Mouse (Mus musculus): Measurements from ENCODE around the gene Usp39.

- no peak for TF ChIP-seq CTCF (IDR thresholded peaks at IDR 0.05; ENCODE audit: extremely low read depth, insufficient read depth, low read length)
- no peak for TF ChIP-seq POLR2A (IDR thresholded peaks at IDR 0.05; ENCODE audit: extremely low read depth, insufficient read depth, low read length)
These were observed 44.5 kb upstream of the Usp39 start for GRCm38 (mm10) chr6:72389471-72389940.
